Mouse (Mus musculus) bone marrow macrophage, adult 2 months (primary cell): Measurements from ENCODE around the gene Msln.

ENCODE experiments used
- CTCF ChIP-seq: IDR thresholded peaks from 2 replicates; pipeline ENCODE4 v1.5.1; 2012; ENCODE audit warnings: low read depth, mild to moderate bottlenecking, low read length, moderate library complexity
- POLR2A ChIP-seq: IDR thresholded peaks from 2 replicates; pipeline ENCODE4 v1.6.1; 2012; ENCODE audit warnings: mild to moderate bottlenecking, low read depth, low read length, borderline replicate concordance

DNA sequence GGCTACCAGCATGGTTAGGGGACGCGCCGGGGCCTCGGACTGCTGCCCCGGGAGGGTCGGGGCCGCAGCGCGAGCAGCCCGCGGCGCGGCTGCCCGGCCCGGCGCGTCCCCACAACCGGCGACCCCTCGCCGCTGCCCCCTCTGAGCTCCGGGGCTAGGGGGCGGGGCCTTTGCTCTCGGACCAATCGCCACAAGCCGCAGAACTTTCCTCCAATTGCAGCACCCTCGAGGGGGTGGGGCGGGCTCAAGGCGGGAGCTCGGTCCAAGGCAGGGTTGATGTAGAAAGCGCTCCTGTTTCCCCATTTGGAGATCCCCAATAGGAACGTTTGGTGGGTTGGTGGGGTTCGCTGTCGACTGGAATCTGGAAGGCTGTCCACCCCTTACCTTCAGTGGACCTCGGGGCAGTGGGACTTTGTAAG is 42.8 kb upstream of the Msln start, which contains the start of gene Metrn:
- TF ChIP-seq CTCF, result no peak
- no peak for TF ChIP-seq POLR2A
